Mouse (Mus musculus) olfactory bulb, adult 2 months (tissue): ENCODE data around the gene Zdhhc20.

Experiments used
- CTCF ChIP-seq: fragments of 200-500 bp; IDR thresholded peaks from 2 replicates; pipeline ENCODE4 v1.5.1; 2012; ENCODE audit warnings: low read depth, mild to moderate bottlenecking, low read length, moderate library complexity; ENCODE audit not compliant: insufficient read depth
- POLR2A ChIP-seq: fragments of 200-500 bp; IDR thresholded peaks from 2 replicates; pipeline ENCODE4 v1.6.1; 2012; ENCODE audit warnings: mild to moderate bottlenecking, low read depth, low read length, moderate library complexity; ENCODE audit not compliant: insufficient read depth

DNA sequence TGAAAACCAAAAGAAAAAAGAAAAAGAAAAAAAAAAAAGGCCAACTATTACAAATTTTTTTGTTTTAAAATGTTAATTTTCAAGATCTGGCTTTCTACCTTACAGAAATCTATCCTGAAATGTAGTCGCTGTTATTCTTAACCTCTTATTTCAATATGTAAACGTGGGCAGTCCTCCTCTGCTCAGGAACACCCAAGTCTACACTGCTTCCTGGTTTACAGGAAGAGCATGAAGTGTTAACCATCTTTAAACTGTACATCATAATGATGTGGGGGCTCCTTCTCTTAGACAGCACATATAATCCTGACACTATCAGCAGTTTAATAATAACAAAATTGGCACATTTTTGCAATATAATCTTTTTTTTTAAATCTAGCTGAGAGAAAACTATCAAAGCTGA lies 4.0 kb downstream of the Zdhhc20 start:
- TF ChIP-seq CTCF (no peak), POLR2A (no peak)
